Mouse (Mus musculus): ENCODE data around the gene Gdpd4. TPM values are rescaled to one million over a fixed set of nuclear protein-coding genes. Genes with fewer than 3 reads are reported as not detected.

Gene Gdpd4
- polyA plus RNA-seq, 1 experiment from 2014 or later = not detected

DNA sequence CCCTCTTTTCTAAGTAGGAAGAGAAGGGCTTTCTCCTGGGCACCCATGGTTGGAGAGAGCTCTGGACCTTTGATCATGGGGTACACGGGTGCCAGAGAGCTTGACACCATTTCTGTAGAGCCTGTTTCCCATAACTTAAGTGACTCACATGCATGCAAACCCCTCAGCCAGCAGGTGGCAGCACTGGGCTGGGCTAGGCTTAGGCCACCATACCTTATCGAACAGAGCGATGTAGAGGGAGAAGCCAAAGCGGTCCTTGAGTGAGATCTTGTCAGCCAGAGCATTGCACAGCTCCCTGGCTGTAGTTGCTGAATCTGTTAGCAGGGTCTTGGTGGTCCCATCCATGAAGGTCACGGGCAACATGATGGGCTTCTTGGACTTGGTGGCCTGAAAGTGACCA is 151.9 kb downstream of the Gdpd4 start:
- H3K27ac ChIP-seq (ENCODE audit: low read depth, low read length) = no peak overlapping the region
- H3K4me3 ChIP-seq (ENCODE audit: low read depth, low read length) = no peak overlapping the region
- no peaks in the 10 kb centered on the region for H3K9me3 ChIP-seq (replicated peaks; ENCODE audit: control insufficient read depth, low read length)
- H3K4me2 ChIP-seq (ENCODE audit: low read length) = no peak overlapping the region
- H3K4me1 ChIP-seq (ENCODE audit: control insufficient read depth, insufficient read depth, low read length) = no peaks in the 10 kb centered on the region
- DNase-seq (ENCODE audit: low spot score) (peak; percentile 90), ATAC-seq (peak; percentile 75; the same call in 1 of the 2 replicates)
- H3K27me3 ChIP-seq (replicated peaks; ENCODE audit: control insufficient read depth, insufficient read depth, low read length) = no peaks in the 10 kb centered on the region
- peaks cover 4% of the 10 kb centered on the region; the same call in 1 of the 2 replicates for H3K36me3 ChIP-seq (ENCODE audit: control insufficient read depth, insufficient read depth, low read length)
- no peak overlapping the region for H3K9ac ChIP-seq (ENCODE audit: low read length)
- 29% methylated on average over 5 of the region's 5 CpGs for WGBS

DNA sequence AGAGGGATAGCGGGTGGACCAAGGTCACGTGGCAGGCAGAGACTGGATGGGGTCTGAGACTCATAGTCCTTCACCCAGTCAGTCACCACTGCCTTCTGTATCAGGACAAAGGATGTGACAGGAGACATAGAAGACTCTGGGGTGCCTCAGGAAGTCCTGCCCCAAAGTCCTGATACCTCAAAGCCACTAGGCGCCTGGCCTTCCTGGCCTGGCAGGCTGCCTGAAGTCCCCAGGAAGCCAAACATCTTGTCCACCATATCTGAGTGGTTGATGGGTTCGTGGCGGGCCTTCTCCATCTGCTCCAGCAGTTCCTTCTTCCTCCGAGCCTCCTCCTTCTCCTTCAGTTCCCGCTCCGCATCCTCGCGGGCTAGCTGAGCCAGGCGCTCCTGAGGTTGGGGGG is 157.7 kb downstream of the Gdpd4 start:
- H3K9ac ChIP-seq (ENCODE audit: low read length) = no peak overlapping the region
- H3K36me3 ChIP-seq (ENCODE audit: control insufficient read depth, insufficient read depth, low read length) = peaks cover 13% of the 10 kb centered on the region; the same call in 1 of the 2 replicates
- 0 out of 2 replicates have a peak, but pooled peaks cover 3% of the 10 kb centered on the region for H3K4me1 ChIP-seq (ENCODE audit: control insufficient read depth, insufficient read depth, low read length)
- no peaks in the 10 kb centered on the region for H3K27me3 ChIP-seq (replicated peaks; ENCODE audit: control insufficient read depth, insufficient read depth, low read length)
- WGBS = 88% methylated on average over 11 of the region's 11 CpGs
- H3K4me3 ChIP-seq (ENCODE audit: low read depth, low read length) = no peak overlapping the region
- DNase-seq (ENCODE audit: low spot score) (no peak), ATAC-seq (no peak)
- no peak overlapping the region for H3K27ac ChIP-seq (ENCODE audit: low read depth, low read length)
- H3K9me3 ChIP-seq (replicated peaks; ENCODE audit: control insufficient read depth, low read length) = no peaks in the 10 kb centered on the region
- H3K4me2 ChIP-seq (ENCODE audit: low read length) = no peak overlapping the region

DNA sequence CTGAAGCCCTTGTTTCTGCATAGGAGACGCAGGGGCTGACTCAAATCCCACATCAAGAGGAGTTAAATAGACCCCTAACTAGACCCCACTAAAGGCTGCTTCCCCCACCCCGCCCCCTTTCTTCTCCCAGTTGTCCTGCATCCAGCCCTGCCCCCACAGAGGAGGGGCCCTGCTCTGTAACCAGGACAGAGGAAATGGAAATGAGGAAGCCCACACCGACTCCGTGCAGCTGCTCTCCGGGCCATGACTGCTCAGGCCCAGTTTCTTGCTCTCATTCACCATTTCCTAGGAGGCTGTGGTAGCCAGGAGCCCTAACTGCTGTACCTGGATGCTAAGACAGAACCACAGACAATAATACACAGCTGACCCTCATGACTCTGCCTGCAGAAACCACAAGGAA is 162.6 kb downstream of the Gdpd4 start:
- Histone ChIP-seq H3K9me3 (replicated peaks; ENCODE audit: control insufficient read depth, low read length) (no peaks in the 10 kb centered on the region), H3K36me3 (ENCODE audit: control insufficient read depth, insufficient read depth, low read length) (peaks cover 6% of the 10 kb centered on the region; the same call in 1 of the 2 replicates), H3K27me3 (replicated peaks; ENCODE audit: control insufficient read depth, insufficient read depth, low read length) (no peaks in the 10 kb centered on the region), H3K4me1 (ENCODE audit: control insufficient read depth, insufficient read depth, low read length) (0 out of 2 replicates have a peak, but pooled peaks cover 4% of the 10 kb centered on the region), H3K27ac (ENCODE audit: low read depth, low read length) (no peak overlapping the region), H3K9ac (ENCODE audit: low read length) (peak overlapping the region; percentile 29; the same call in 1 of the 2 replicates), H3K4me2 (ENCODE audit: low read length) (no peak overlapping the region), H3K4me3 (ENCODE audit: low read depth, low read length) (no peak overlapping the region)
- WGBS = 10% methylated on average over 5 of the region's 5 CpGs
- 0 out of 2 replicates have a peak, but pooled peaks have one; percentile 55 for ATAC-seq
- DNase-seq (ENCODE audit: low spot score) = peak; percentile 13

DNA sequence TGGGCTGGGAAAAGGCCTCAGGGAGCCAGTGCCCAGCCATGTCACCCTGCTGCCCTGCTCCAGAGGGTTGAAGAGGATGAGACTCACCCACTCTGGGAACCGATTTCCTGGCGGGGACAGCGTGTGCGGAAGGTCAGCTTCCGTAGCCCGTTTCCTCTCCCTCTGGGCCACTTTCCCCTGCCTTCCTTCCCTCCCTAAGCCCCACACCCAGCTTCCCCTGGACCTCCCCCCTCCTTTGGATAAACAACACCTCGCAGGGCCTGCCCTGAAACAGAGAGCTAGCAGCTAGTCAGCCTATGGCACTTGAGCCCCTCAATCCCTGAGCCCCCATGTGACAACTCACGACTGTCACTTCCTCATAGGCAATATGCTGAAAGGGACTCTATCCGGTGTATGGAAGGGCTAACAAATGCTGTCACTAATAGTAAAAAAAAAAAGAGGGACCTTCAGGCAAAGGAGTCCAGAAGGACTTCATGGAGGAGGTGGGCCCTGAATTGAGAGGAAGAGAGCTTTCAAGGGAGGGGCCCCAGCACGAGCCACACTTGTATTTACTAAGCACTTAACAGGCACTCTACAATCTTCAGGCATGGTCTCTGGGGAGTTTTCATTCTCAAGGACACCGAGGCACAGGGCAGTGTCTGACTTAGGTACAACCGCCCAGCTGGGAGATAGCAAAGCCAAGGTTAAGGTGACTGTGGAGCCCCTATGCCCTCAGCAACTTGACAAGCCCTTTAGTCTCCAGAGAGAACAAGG is 165.0 kb downstream of the Gdpd4 start:
- H3K36me3 ChIP-seq (ENCODE audit: control insufficient read depth, insufficient read depth, low read length) = 0 out of 2 replicates have a peak, but pooled peaks cover 3% of the 10 kb centered on the region
- no peak for ATAC-seq
- H3K4me3 ChIP-seq (ENCODE audit: low read depth, low read length) = no peak overlapping the region
- WGBS = 66% methylated on average over 12 of the region's 12 CpGs
- 0 out of 2 replicates have a peak, but pooled peaks cover 4% of the 10 kb centered on the region for H3K4me1 ChIP-seq (ENCODE audit: control insufficient read depth, insufficient read depth, low read length)
- DNase-seq (ENCODE audit: low spot score) = no peak
- no peak overlapping the region for H3K4me2 ChIP-seq (ENCODE audit: low read length)
- no peaks in the 10 kb centered on the region for H3K9me3 ChIP-seq (replicated peaks; ENCODE audit: control insufficient read depth, low read length)
- no peak overlapping the region for H3K9ac ChIP-seq (ENCODE audit: low read length)
- no peaks in the 10 kb centered on the region for H3K27me3 ChIP-seq (replicated peaks; ENCODE audit: control insufficient read depth, insufficient read depth, low read length)
- no peak overlapping the region for H3K27ac ChIP-seq (ENCODE audit: low read depth, low read length)

DNA sequence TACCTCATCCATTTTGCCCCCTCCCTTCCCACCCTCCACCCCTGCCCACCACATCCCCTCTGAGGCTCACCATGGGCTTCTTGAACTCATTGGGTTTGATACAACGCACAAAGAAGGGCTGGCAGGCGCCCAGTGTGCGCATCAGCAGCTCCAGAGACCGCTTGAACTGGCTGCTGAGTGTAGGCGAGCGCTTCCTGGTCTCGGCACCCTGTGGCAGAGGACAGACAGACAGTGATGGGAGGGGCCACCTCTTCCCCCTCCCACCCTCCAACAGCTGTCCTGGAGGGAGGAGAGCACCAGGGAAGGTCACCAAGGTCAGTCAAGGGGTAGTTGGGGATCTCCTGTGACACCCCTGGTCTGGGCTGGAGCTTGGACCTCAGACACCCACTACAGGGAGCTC is 165.6 kb downstream of the Gdpd4 start:
- no peak for ATAC-seq
- WGBS = 72% methylated on average over 7 of the region's 7 CpGs
- H3K36me3 ChIP-seq (ENCODE audit: control insufficient read depth, insufficient read depth, low read length) = 0 out of 2 replicates have a peak, but pooled peaks cover 3% of the 10 kb centered on the region

DNA sequence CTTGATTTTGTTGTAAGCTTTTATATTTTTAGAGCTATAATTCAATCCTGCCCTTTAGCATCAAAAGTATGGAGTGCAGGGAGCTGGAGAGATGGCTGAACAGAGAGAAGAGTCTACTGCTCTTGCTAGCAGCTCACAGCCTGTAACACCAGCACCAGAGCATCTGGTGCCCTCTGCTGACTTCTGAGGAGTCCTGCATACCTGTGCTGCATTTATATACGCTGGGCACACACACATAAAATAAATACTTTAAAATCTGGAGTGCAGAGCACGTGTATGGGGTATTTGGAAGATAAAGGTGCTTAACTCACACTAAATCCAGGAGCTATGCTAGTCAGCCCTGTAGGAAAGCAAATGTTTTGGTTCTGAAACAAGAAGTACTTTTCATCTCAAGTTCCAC is 166.6 kb downstream of the Gdpd4 start:
- no peak for ATAC-seq
- no peaks in the 10 kb centered on the region for H3K9me3 ChIP-seq (replicated peaks; ENCODE audit: control insufficient read depth, low read length)

More for the DNA sequence above, 165.6 kb downstream of the Gdpd4 start:
- Histone ChIP-seq H3K9ac (ENCODE audit: low read length) (no peak overlapping the region; the same call in 1 of the 2 replicates), H3K9me3 (replicated peaks; ENCODE audit: control insufficient read depth, low read length) (no peaks in the 10 kb centered on the region), H3K27ac (ENCODE audit: low read depth, low read length) (no peak overlapping the region), H3K4me3 (ENCODE audit: low read depth, low read length) (no peak overlapping the region), H3K27me3 (replicated peaks; ENCODE audit: control insufficient read depth, insufficient read depth, low read length) (no peaks in the 10 kb centered on the region), H3K4me2 (ENCODE audit: low read length) (no peak overlapping the region), H3K4me1 (ENCODE audit: control insufficient read depth, insufficient read depth, low read length) (0 out of 2 replicates have a peak, but pooled peaks cover 4% of the 10 kb centered on the region)
- no peak for DNase-seq (ENCODE audit: low spot score)

DNA sequence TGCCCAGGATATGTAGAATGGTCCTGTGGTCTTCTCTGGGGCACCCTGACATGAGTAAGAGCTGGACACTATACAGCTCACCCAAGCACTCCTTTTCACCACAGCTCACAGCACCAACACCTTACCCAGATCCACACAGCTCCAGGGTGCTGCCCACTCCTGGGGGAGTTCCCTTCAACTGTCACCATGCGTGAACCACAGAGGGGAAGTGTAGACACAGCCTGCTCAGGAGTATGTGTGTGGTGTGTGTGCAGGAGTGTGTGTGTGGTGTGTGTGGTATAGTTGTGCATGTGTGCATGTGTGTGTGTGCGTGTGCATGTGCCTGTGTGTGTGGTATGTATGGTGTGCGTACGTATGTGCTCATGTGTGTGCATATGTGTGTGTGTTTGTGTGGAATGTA is 176.1 kb downstream of the Gdpd4 start:
- H3K4me1 ChIP-seq (ENCODE audit: control insufficient read depth, insufficient read depth, low read length) = no peaks in the 10 kb centered on the region
- no peak overlapping the region for H3K4me2 ChIP-seq (ENCODE audit: low read length)
- no peak overlapping the region for H3K9ac ChIP-seq (ENCODE audit: low read length)
- peaks cover 11% of the 10 kb centered on the region for H3K36me3 ChIP-seq (ENCODE audit: control insufficient read depth, insufficient read depth, low read length)
- H3K4me3 ChIP-seq (ENCODE audit: low read depth, low read length) = no peak overlapping the region
- no peaks in the 10 kb centered on the region for H3K27me3 ChIP-seq (replicated peaks; ENCODE audit: control insufficient read depth, insufficient read depth, low read length)
- DNase-seq (ENCODE audit: low spot score) (no peak), ATAC-seq (no peak)
- 94% methylated on average over 4 of the region's 4 CpGs for WGBS
- H3K9me3 ChIP-seq (replicated peaks; ENCODE audit: control insufficient read depth, low read length) = no peaks in the 10 kb centered on the region
- H3K27ac ChIP-seq (ENCODE audit: low read depth, low read length) = no peak overlapping the region

More for the DNA sequence above, 166.6 kb downstream of the Gdpd4 start:
- H3K36me3 ChIP-seq (ENCODE audit: control insufficient read depth, insufficient read depth, low read length) = no peaks in the 10 kb centered on the region
- H3K4me3 ChIP-seq (ENCODE audit: low read depth, low read length) = no peak overlapping the region
- 0 out of 2 replicates have a peak, but pooled peaks cover 4% of the 10 kb centered on the region for H3K4me1 ChIP-seq (ENCODE audit: control insufficient read depth, insufficient read depth, low read length)
- WGBS = 57% methylated on average over 2 of the region's 2 CpGs
- no peak overlapping the region for H3K27ac ChIP-seq (ENCODE audit: low read depth, low read length)
- peak; percentile 22 for DNase-seq (ENCODE audit: low spot score)
- no peak overlapping the region for H3K9ac ChIP-seq (ENCODE audit: low read length)
- no peaks in the 10 kb centered on the region for H3K27me3 ChIP-seq (replicated peaks; ENCODE audit: control insufficient read depth, insufficient read depth, low read length)
- H3K4me2 ChIP-seq (ENCODE audit: low read length) = no peak overlapping the region

DNA sequence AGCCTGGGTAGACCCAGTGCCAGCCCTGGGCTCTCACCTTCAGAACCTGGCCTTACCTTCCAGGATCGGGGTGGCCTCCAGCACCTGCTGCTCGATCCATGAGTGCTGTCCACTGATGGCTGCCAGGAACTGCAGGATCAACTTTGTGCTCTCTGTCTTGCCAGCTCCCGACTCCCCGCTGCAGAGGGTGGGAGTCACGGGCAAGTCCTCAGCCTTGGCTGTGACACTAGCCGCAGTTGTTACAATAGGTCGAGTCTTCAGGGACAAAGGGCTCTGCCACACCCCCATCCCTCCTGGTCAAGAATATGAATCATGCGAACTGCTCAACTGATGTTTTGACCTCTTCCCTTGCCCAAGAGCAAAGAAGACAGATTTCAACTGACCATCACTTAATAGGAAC is 177.8 kb downstream of the Gdpd4 start:
- H3K4me2 ChIP-seq (ENCODE audit: low read length) = no peak overlapping the region
- H3K4me3 ChIP-seq (ENCODE audit: low read depth, low read length) = no peak overlapping the region
- H3K9ac ChIP-seq (ENCODE audit: low read length) = no peak overlapping the region
- no peak overlapping the region for H3K27ac ChIP-seq (ENCODE audit: low read depth, low read length)
- 94% methylated on average over 8 of the region's 8 CpGs for WGBS
- peaks cover 1% of the 10 kb centered on the region; the same call in 1 of the 2 replicates for H3K4me1 ChIP-seq (ENCODE audit: control insufficient read depth, insufficient read depth, low read length)
- no peaks in the 10 kb centered on the region for H3K27me3 ChIP-seq (replicated peaks; ENCODE audit: control insufficient read depth, insufficient read depth, low read length)
- ATAC-seq (no peak), DNase-seq (ENCODE audit: low spot score) (no peak)
- peaks cover 11% of the 10 kb centered on the region for H3K36me3 ChIP-seq (ENCODE audit: control insufficient read depth, insufficient read depth, low read length)
- H3K9me3 ChIP-seq (replicated peaks; ENCODE audit: control insufficient read depth, low read length) = no peaks in the 10 kb centered on the region

Measured in forebrain, embryonic 14.5 days (tissue).